Mouse (Mus musculus) liver, embryonic 14 days (tissue): ENCODE data around the gene Gm20911. TPM values are rescaled to one million over a fixed set of nuclear protein-coding genes. Genes with fewer than 3 reads are reported as not detected.

Source experiments
- polyA plus RNA-seq: library from polyadenylated mRNA; depleted of rRNA; stranded (reverse); fragments of >200 nt; gene quantifications from 2 replicates; pipeline ENCODE4 v1.2.3, GENCODE M21; 2012; rRNA removed

Gene Gm20911
- not detected in 2 replicates for polyA plus RNA-seq

DNA sequence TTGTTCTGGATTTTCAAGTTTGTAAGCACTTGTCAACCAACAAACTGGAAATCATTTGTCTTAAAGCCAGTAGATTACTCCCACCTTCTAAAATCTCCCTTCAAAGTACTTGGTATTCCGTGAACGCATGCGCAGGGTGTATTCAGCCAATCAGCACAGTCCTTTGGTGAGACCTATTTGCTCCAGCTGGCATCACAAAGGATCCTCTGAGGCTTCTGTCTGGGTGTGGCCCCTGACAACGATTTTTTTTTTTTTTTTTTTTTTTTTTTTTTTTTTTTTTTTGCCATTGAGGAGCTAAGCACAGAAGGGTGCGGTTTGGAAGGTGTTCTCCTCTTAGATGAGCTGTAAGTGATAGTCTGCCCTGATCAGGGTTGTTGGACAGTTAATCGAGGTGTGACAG is at the start of gene Gm20911:
Gm20911 (plus strand) TSS at position 301 of the 400 bp plus-strand sequence.

